Mouse (Mus musculus) testis, postnatal 14 days (tissue): ENCODE data around the gene 1700018B08Rik.

Experiments
- DNase-seq: peaks from one replicate; pipeline ENCODE4 v3.0.0; 2021; ENCODE audit warnings: low spot score

The 1700018B08Rik gene

GRCm38 (mm10) chr8:121544276-121544785, at the start of gene 1700018B08Rik:
1700018B08Rik (minus strand) TSS chr8:121544320.
- DNase-seq = no peak

- DNase-seq = no peak
Measured at GRCm38 (mm10) chr8:121593293-121593692, 49.2 kb upstream of the 1700018B08Rik start.

GRCm38 (mm10) chr8:121591178-121592066, 47.3 kb upstream of the 1700018B08Rik start:
- no peak for DNase-seq

GRCm38 (mm10) chr8:121590203-121591177, 46.4 kb upstream of the 1700018B08Rik start, which contains the start of gene Map1lc3b:
Map1lc3b (plus strand) TSS chr8:121590361.
- peak; percentile 89 for DNase-seq

GRCm38 (mm10) chr8:121589205-121589726, 45.1 kb upstream of the 1700018B08Rik start:
- no peak for DNase-seq

- DNase-seq = no peak
Measured at GRCm38 (mm10) chr8:121588750-121589149, 44.6 kb upstream of the 1700018B08Rik start.

- DNase-seq = peak; percentile 98
Measured at GRCm38 (mm10) chr8:121585159-121585825, 41.2 kb upstream of the 1700018B08Rik start.

GRCm38 (mm10) chr8:121584730-121585129, 40.6 kb upstream of the 1700018B08Rik start:
- DNase-seq = no peak

- no peak for DNase-seq
Measured at GRCm38 (mm10) chr8:121583653-121584052, 39.5 kb upstream of the 1700018B08Rik start.

GRCm38 (mm10) chr8:121580465-121580864, 36.3 kb upstream of the 1700018B08Rik start:
- no peak for DNase-seq

GRCm38 (mm10) chr8:121578676-121579451, 34.7 kb upstream of the 1700018B08Rik start, which contains the start of gene Fbxo31:
Fbxo31 (minus strand) TSS chr8:121578806.
- peak; percentile 94 for DNase-seq

GRCm38 (mm10) chr8:121577751-121578675, 33.9 kb upstream of the 1700018B08Rik start:
- no peak for DNase-seq

- no peak for DNase-seq
Measured at GRCm38 (mm10) chr8:121575661-121576060, 31.5 kb upstream of the 1700018B08Rik start.

GRCm38 (mm10) chr8:121573275-121573674, 29.2 kb upstream of the 1700018B08Rik start:
- DNase-seq = no peak

GRCm38 (mm10) chr8:121572121-121572520, 28.0 kb upstream of the 1700018B08Rik start:
- DNase-seq = no peak

- DNase-seq = no peak
Measured at GRCm38 (mm10) chr8:121570801-121571200, 26.7 kb upstream of the 1700018B08Rik start.

- no peak for DNase-seq
Measured at GRCm38 (mm10) chr8:121570335-121570734, 26.2 kb upstream of the 1700018B08Rik start.

- DNase-seq = no peak
Measured at GRCm38 (mm10) chr8:121568321-121568720, 24.2 kb upstream of the 1700018B08Rik start.

GRCm38 (mm10) chr8:121563701-121564100, 19.6 kb upstream of the 1700018B08Rik start:
- no peak for DNase-seq
